Mouse (Mus musculus): ENCODE data around the gene Fam221b.
A peak's percentile ranks its signal among the peaks of the same experiment; 100 is the strongest.

Gene Fam221b

GRCm38 (mm10) chr4:43657146-43657545, 11.8 kb downstream of the Fam221b start:
- DNase-seq (ENCODE audit: low read depth, low spot score): no peak

- DNase-seq (ENCODE audit: low read depth, low spot score): peak; percentile 90
Measured at GRCm38 (mm10) chr4:43656339-43657109, 12.4 kb downstream of the Fam221b start, which contains the start of gene Hint2. Hint2 (minus strand) TSS chr4:43656466.

- DNase-seq (ENCODE audit: low read depth, low spot score): no peak
Measured at GRCm38 (mm10) chr4:43655656-43656338, 13.1 kb downstream of the Fam221b start.

- no peak for DNase-seq (ENCODE audit: low read depth, low spot score)
Measured at GRCm38 (mm10) chr4:43653161-43654015, 15.6 kb downstream of the Fam221b start, which contains the start of gene Spag8. Spag8 (minus strand) TSS chr4:43653594.

GRCm38 (mm10) chr4:43652726-43653125, 16.2 kb downstream of the Fam221b start:
- no peak for DNase-seq (ENCODE audit: low read depth, low spot score)

GRCm38 (mm10) chr4:43649783-43650182, 19.2 kb downstream of the Fam221b start:
- no peak for DNase-seq (ENCODE audit: low read depth, low spot score)

DNA sequence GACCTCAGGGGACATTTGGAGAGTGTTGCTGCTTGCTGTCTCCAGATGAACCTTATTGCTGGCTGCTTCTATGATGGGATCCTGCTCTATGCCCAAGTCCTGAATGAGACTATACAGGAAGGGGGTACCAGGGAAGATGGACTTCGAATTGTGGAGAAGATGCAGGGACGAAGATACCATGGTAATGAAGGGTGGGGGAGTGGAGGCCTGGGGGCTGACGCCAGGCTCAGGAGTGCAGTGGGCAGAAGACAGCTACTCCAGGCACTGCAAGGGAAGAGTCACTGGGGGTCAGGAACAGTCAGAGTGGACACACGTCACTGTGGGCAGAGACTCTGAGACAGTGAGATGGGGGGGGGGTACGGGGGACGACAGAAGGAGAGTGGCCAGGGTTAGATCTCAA, 28.5 kb downstream of the Fam221b start:
- DNase-seq (ENCODE audit: low read depth, low spot score): no peak

- no peak for DNase-seq (ENCODE audit: low read depth, low spot score)
Measured at GRCm38 (mm10) chr4:43640076-43640475, 28.9 kb downstream of the Fam221b start.

- no peak for DNase-seq (ENCODE audit: low read depth, low spot score)
Measured at GRCm38 (mm10) chr4:43636751-43637150, 32.2 kb downstream of the Fam221b start.

- DNase-seq (ENCODE audit: low read depth, low spot score): no peak
Measured at GRCm38 (mm10) chr4:43634621-43635374, 34.1 kb downstream of the Fam221b start.

- DNase-seq (ENCODE audit: low read depth, low spot score): no peak
Measured at GRCm38 (mm10) chr4:43633736-43634135, 35.2 kb downstream of the Fam221b start.

GRCm38 (mm10) chr4:43633296-43633695, 35.6 kb downstream of the Fam221b start:
- no peak for DNase-seq (ENCODE audit: low read depth, low spot score)

DNA sequence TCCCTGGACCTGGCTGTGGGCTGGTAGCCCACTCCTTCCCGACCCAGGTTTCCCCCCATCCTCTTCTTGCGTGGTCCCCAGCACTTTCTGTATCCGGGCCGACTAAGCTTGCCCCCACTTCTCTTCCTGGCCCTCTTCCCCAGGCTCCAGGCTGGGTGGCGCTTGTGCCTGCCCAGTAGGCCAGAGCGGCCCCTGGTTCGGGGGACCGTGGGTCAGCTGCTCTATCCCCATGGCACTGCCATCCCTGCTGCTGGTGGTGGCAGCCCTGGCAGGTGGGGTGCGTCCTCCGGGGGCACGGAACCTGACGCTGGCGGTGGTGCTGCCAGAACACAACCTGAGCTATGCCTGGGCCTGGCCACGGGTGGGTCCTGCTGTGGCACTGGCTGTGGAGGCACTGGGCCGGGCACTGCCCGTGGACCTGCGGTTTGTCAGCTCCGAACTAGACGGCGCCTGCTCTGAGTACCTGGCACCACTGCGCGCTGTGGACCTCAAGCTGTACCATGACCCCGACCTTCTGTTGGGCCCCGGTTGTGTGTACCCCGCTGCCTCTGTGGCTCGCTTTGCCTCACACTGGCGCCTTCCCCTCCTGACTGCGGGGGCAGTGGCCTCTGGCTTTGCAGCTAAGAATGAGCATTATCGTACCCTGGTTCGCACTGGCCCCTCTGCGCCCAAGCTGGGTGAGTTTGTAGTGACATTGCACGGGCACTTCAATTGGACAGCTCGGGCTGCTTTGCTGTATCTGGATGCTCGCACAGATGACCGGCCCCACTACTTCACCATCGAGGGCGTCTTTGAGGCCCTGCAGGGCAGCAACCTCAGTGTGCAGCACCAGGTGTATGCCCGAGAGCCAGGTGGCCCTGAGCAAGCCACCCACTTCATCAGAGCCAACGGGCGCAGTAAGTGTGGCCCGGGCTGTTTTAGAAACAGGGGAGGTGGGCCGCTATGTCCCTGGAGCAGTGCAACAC, 36.7 kb downstream of the Fam221b start:
- no peak for DNase-seq (ENCODE audit: low read depth, low spot score)

- DNase-seq (ENCODE audit: low read depth, low spot score): no peak
Measured at GRCm38 (mm10) chr4:43631046-43631955, 37.6 kb downstream of the Fam221b start, which contains the start of gene Npr2. Npr2 (plus strand) TSS chr4:43631935.

GRCm38 (mm10) chr4:43630671-43631045, 38.3 kb downstream of the Fam221b start:
- DNase-seq (ENCODE audit: low read depth, low spot score): no peak

DNA sequence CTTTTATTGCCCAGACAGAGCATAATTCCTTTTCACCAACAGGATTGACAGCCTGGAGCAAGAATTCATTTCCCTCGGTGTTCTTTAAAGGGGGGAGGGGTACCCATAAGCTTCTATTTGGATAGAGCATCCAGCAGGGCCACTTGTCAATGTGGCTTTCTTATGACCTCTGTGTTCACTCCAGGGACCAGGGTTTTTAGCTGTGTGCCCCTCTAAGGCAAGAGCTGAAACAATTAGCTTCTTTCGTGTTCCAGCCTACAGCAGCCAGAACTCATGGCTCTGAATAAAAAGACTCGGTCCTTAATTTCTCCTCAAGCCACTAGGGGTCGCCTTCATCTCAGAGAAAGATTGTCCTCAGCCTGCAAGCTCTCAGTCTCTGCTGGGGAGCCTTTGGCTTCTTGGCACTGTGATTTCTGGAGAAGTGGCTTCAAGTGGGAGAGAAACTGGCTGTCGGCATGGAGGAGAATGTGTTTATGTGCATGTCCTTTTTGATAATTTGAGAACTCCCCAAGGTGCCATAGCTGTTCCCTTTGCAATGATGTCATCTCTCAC, 38.8 kb downstream of the Fam221b start:
- DNase-seq (ENCODE audit: low read depth, low spot score): peak; percentile 70

GRCm38 (mm10) chr4:43629106-43629817, 39.7 kb downstream of the Fam221b start:
- no peak for DNase-seq (ENCODE audit: low read depth, low spot score)

Data from retina, adult 2 months (tissue).